Mouse (Mus musculus) ES-E14 (cell line): Measurements from ENCODE around the gene Tnfaip8l1.

ENCODE experiments used
- HCFC1 ChIP-seq: IDR thresholded peaks from 2 replicates; pipeline ENCODE4 v1.6.1; 2012; ENCODE audit warnings: low read length, inconsistent platforms, borderline replicate concordance; ENCODE audit not compliant: insufficient read depth
- MAFK ChIP-seq: IDR thresholded peaks from 2 replicates; pipeline ENCODE4 v1.6.1; 2014; ENCODE audit warnings: mild to moderate bottlenecking, low read depth, low read length, inconsistent platforms; ENCODE audit not compliant: insufficient read depth
- ZC3H11A ChIP-seq: IDR thresholded peaks from 2 replicates; pipeline ENCODE4 v1.6.1; 2012; ENCODE audit warnings: low read depth, mild to moderate bottlenecking, inconsistent platforms, low read length, borderline replicate concordance

DNA sequence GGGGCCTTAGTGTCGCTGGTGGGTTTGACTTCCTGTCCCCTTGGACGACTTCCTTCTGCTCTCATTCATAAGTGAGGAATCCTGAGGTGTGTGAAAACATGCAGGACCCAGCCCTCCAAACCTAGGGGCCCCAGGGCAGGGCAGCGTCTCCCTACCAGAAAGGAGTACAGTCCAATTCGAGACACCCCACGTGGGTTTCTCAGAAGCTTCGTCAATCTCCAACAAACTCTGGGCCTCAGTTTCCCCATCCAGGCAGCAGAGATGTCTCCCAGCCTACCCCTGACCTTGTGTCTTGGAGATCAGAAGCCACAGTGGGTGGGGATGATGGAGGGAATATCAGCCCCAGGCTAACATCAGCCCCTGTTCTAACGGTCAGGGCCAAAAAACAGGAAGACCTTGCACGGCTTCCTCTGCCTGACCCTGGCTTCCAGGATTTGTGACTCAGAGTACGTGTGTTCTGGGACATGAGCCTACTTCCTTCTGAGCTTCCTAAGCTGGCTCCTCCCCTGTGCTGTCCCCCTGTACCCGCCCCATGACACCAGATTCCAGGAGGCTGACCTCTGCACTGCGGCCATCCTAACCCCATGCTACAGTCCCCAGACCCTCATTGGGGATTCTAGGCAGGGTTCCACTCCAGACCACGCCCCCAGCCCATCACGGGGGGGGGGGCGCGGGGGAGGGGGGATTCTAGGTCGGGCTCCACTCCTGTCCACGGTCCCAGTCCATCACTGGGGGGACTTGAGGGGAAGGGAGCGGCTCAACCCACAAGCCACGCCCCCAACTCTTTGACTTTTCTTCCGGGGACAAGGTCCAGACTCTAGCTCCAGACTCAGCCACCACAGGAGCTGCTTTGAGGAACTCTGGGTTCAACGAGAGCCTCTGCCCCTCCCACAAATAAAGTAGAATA lies 28.6 kb upstream of the Tnfaip8l1 start:
- no peak for TF ChIP-seq HCFC1
- TF ChIP-seq MAFK: no peak
- no peak for TF ChIP-seq ZC3H11A
